Mouse (Mus musculus) bone marrow, adult 2 months (tissue): ENCODE results near the gene Ppp4r4.

ENCODE experiments used
- CTCF ChIP-seq: fragments of 200-500 bp; IDR thresholded peaks from 2 replicates; pipeline ENCODE4 v1.5.1; 2011; ENCODE audit warnings: low read length, control low read depth; ENCODE audit not compliant: control insufficient read depth, insufficient read depth
- POLR2A ChIP-seq: fragments of 200-500 bp; IDR thresholded peaks from 2 replicates; pipeline ENCODE4 v1.6.1; 2011; ENCODE audit warnings: low read depth, mild to moderate bottlenecking, control low read depth, low read length, borderline replicate concordance; ENCODE audit not compliant: control insufficient read depth

DNA sequence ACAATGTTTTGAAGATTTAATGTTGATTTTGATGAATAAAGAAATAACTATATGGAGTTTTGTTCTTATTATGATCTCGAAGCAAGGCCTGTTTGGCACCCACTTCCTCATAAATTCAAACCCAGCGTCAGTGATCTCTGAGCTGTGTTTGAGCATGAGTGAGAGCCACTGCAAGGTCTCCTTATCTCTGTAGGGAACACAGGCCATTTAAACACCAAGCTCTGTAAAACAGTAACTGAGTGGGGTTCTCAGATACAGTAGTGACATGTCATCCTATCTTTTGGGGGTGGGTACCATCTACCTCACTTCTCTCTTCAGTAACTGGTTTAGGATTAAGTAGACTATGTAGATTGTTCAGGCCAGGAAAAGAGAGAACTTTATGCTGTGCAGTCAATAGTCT, 20.4 kb downstream of the Ppp4r4 start:
- TF ChIP-seq CTCF, result no peak
- TF ChIP-seq POLR2A, result no peak
